Mouse (Mus musculus) MEL (cell line): Measurements from ENCODE around the gene Rab22a.

Source experiments
- CTCF ChIP-seq, 3 experiments: IDR thresholded peaks in 2 of 3; conservative IDR thresholded peaks in 1 of 3; 2 replicates each; pipeline ENCODE4 v1.5.1; 2011 to 2012; ENCODE audit warnings: low read length in 3 of 3, low read depth in 2 of 3, mild to moderate bottlenecking in 2 of 3, improper control_type of control experiment in 1 of 3, inconsistent platforms in 1 of 3, mixed read lengths in 1 of 3, moderate library complexity in 1 of 3; ENCODE audit not compliant: control insufficient read depth in 1 of 3, insufficient read depth in 1 of 3, poor library complexity in 1 of 3, severe bottlenecking in 1 of 3
- NELFE ChIP-seq: IDR thresholded peaks from 2 replicates; pipeline ENCODE4 v1.6.1; 2011; ENCODE audit warnings: low read depth, low read length, improper control_type of control experiment
- POLR2A ChIP-seq, 2 experiments: IDR thresholded peaks; 2 replicates each; pipeline ENCODE4 v1.6.1; 2011 to 2012; ENCODE audit warnings: low read length in 2 of 2, mild to moderate bottlenecking in 2 of 2, control low read depth in 1 of 2, improper control_type of control experiment in 1 of 2, low read depth in 1 of 2, moderate library complexity in 1 of 2; ENCODE audit not compliant: control insufficient read depth in 1 of 2, insufficient read depth in 1 of 2, poor library complexity in 1 of 2
- USF2 ChIP-seq, 2 experiments: IDR thresholded peaks; 2 replicates each; pipeline ENCODE4 v1.6.1; 2011 to 2012; ENCODE audit warnings: improper control_type of control experiment in 2 of 2, low read length in 2 of 2, borderline replicate concordance in 1 of 2, inconsistent platforms in 1 of 2, low read depth in 1 of 2, mild to moderate bottlenecking in 1 of 2; ENCODE audit not compliant: insufficient read depth in 1 of 2
- ZC3H11A ChIP-seq: IDR thresholded peaks from 2 replicates; pipeline ENCODE4 v1.6.1; 2012; ENCODE audit warnings: low read depth, mild to moderate bottlenecking, inconsistent platforms, low read length, improper control_type of control experiment
- ZKSCAN1 ChIP-seq: IDR thresholded peaks from 2 replicates; pipeline ENCODE4 v1.6.1; 2012; ENCODE audit warnings: low read depth, mild to moderate bottlenecking, inconsistent platforms, low read length, improper control_type of control experiment, moderate library complexity
- ZMIZ1 ChIP-seq: IDR thresholded peaks from 2 replicates; pipeline ENCODE4 v1.6.1; 2012; ENCODE audit warnings: low read depth, mild to moderate bottlenecking, inconsistent platforms, low read length, improper control_type of control experiment, moderate library complexity

DNA sequence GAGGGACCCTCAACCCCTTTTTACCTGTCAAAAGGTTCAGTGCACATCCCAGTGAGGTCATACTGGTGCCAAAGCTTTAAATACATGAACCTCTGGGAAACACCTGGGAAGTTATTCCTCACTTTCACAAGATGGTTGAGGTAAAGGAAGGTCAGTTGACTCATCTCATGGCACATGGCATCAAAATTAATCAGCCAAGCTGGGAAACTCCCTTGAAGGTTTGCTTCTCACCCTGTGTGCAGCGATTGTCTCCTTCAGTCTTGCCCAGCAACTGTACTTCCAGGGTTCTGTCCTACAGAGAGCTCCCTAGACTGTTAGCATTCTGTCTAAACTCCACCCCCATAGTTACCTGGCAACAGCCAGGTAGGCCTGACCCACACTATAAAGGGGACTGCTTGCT lies 20.6 kb downstream of the Rab22a start:
- TF ChIP-seq POLR2A (IDR thresholded peaks at IDR 0.05; ENCODE audit: control insufficient read depth in 1 of 2, insufficient read depth in 1 of 2, low read depth in 1 of 2, low read length in 2 of 2, poor library complexity in 1 of 2) (no peak), CTCF (IDR thresholded peaks at IDR 0.05 in 2 of 3, conservative IDR thresholded peaks at IDR 0.05 in 1 of 3; ENCODE audit: control insufficient read depth in 1 of 3, insufficient read depth in 1 of 3, low read depth in 2 of 3, low read length in 3 of 3, poor library complexity in 1 of 3, severe bottlenecking in 1 of 3) (no peak), USF2 (IDR thresholded peaks at IDR 0.05; ENCODE audit: borderline replicate concordance in 1 of 2, insufficient read depth in 1 of 2, low read depth in 1 of 2, low read length in 2 of 2) (no peak), ZC3H11A (no peak), ZKSCAN1 (no peak), ZMIZ1 (no peak), NELFE (no peak)
